Mouse (Mus musculus) limb, embryonic 12.5 days (tissue): ENCODE results near the gene Setd5. TPM values are rescaled to one million over a fixed set of nuclear protein-coding genes. Genes with fewer than 3 reads are reported as not detected.

Source experiments
- ATAC-seq: fragments of 200-750 bp; cut with Nextera tagmentation; 2 replicates; pipeline ENCODE4 v1.8.0; 2017; ENCODE audit warnings: low read depth, moderate TSS enrichment; ENCODE audit not compliant: insufficient number of reproducible peaks, insufficient read depth, low FRiP score, low TSS enrichment
- H3K27ac ChIP-seq: fragments of 300-500 bp; sonication (generic); 2 replicates; pipeline ENCODE4 v1.5.1; 2016; ENCODE audit warnings: mild to moderate bottlenecking, moderate library complexity
- H3K27me3 ChIP-seq: fragments of 300-500 bp; sonication (generic); 2 replicates; pipeline ENCODE4 v1.6.1; 2016; ENCODE audit warnings: mild to moderate bottlenecking, moderate library complexity
- H3K36me3 ChIP-seq: fragments of 300-500 bp; sonication (generic); 2 replicates; pipeline ENCODE4 v1.6.1; 2016; ENCODE audit warnings: mild to moderate bottlenecking, moderate library complexity
- H3K4me1 ChIP-seq: fragments of 300-500 bp; sonication (generic); replicated peaks from 2 replicates; pipeline ENCODE4 v1.6.1; 2016
- H3K4me2 ChIP-seq: fragments of 300-500 bp; sonication (generic); 2 replicates; pipeline ENCODE4 v1.6.1; 2016; ENCODE audit warnings: mild to moderate bottlenecking, moderate library complexity
- H3K4me3 ChIP-seq: fragments of 300-500 bp; sonication (generic); replicated peaks from 2 replicates; pipeline ENCODE4 v1.5.1; 2016; ENCODE audit warnings: mild to moderate bottlenecking
- H3K9ac ChIP-seq: fragments of 300-500 bp; sonication (generic); replicated peaks from 2 replicates; pipeline ENCODE4 v1.6.1; 2016; ENCODE audit warnings: mild to moderate bottlenecking, moderate library complexity
- H3K9me3 ChIP-seq: fragments of 300-500 bp; sonication (generic); 2 replicates; pipeline ENCODE4 v1.6.1; 2016; ENCODE audit warnings: mild to moderate bottlenecking, moderate library complexity
- WGBS: fragments of 180-500 bp; shearing (Covaris S2); methylation state at CpG from one replicate; pipeline ENCODE4 v1.1.7; 2016; 5-methylcytosine and 5-hydroxymethylcytosine counted together
- polyA plus RNA-seq: library from polyadenylated mRNA; unstranded; fragments of >200 nt; fragmentation: Nextera tagmentation; extraction: Ambion mirVana; gene quantifications from 2 replicates; pipeline ENCODE4 v1.2.1, GENCODE M21; 2016

The Setd5 gene
- polyA plus RNA-seq, 1 experiment from 2014 or later: 74.4 TPM

DNA sequence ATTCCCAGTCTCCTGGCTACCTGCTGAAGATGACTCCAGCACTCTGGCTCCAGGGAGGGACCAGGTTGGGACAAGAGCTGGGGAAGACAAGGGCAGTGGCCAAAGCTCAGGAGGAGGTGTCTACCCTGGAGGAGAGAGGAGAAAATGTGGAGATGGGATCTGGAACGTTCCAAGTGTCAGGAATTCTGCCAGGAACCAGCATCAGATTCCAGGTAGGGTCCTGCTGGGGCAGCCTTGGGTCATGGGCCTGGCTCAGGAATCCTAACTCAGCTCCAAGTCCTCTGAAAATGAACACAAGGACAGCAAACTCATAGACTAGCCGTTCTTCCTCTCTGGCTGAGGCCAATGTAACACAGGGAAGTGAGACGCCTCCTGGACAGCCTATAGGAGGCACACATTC is 92.7 kb downstream of the Setd5 start:
- Histone ChIP-seq H3K27ac (no peak overlapping the region), H3K9me3 (no peaks in the 10 kb centered on the region), H3K9ac (no peak overlapping the region), H3K4me2 (no peak overlapping the region), H3K4me3 (no peak overlapping the region), H3K27me3 (0 out of 2 replicates have a peak, but pooled peaks cover 3% of the 10 kb centered on the region), H3K4me1 (peaks cover 16% of the 10 kb centered on the region; the same call in 1 of the 2 replicates), H3K36me3 (no peaks in the 10 kb centered on the region)
- ATAC-seq: no peak
- WGBS: 70% methylated on average over 3 of the region's 3 CpGs

DNA sequence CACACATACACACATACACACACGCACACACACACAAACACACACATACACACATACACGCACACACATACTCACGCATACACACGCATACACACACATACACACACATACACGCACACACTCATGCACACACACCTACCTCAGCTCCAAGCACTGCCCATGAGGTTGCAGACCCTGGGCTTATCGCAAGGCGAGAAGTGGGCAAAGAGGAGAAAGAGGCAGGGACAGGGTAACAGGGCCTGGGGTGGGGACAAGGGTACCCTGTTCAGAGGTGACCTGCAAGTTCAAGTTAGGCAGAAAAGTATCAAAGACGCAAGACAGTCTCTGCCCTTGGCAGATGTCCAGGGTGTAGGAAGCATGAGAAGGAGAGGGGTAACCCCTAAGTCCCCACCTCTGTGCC is 93.5 kb downstream of the Setd5 start:
- no peak overlapping the region for H3K9ac ChIP-seq
- H3K4me1 ChIP-seq: peaks cover 16% of the 10 kb centered on the region; the same call in 1 of the 2 replicates
- H3K27ac ChIP-seq: no peak overlapping the region
- H3K4me2 ChIP-seq: no peak overlapping the region
- H3K36me3 ChIP-seq: no peaks in the 10 kb centered on the region
- H3K27me3 ChIP-seq: 0 out of 2 replicates have a peak, but pooled peaks cover 3% of the 10 kb centered on the region
- no peaks in the 10 kb centered on the region for H3K9me3 ChIP-seq
- no peak overlapping the region for H3K4me3 ChIP-seq
- no peak for ATAC-seq
- 84% methylated on average over 8 of the region's 8 CpGs for WGBS

DNA sequence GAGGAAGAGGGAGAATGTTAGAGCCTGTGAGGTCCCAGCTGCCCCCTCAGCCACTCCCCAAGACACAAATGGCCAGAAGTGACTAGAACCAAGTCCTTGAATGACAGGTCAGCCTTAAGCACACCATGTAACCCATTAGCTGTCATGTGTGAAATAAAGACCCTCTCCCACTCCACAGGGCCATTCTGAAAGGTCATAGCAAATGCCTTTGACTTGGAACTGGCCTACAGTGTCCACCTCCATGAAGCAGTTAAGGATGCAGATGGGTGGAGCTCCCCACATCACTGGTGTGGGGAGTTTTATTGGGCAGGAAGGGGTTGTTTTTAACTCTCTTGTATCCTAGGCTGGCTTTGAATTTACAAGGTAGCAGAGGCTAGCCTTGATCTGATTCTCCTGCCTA is 94.8 kb downstream of the Setd5 start:
- Histone ChIP-seq H3K4me1 (peaks cover 11% of the 10 kb centered on the region; the same call in 1 of the 2 replicates), H3K4me3 (no peak overlapping the region), H3K36me3 (no peaks in the 10 kb centered on the region), H3K27me3 (0 out of 2 replicates have a peak, but pooled peaks cover 3% of the 10 kb centered on the region), H3K9ac (no peak overlapping the region), H3K4me2 (no peak overlapping the region), H3K9me3 (no peaks in the 10 kb centered on the region), H3K27ac (no peak overlapping the region)
- no peak for ATAC-seq

DNA sequence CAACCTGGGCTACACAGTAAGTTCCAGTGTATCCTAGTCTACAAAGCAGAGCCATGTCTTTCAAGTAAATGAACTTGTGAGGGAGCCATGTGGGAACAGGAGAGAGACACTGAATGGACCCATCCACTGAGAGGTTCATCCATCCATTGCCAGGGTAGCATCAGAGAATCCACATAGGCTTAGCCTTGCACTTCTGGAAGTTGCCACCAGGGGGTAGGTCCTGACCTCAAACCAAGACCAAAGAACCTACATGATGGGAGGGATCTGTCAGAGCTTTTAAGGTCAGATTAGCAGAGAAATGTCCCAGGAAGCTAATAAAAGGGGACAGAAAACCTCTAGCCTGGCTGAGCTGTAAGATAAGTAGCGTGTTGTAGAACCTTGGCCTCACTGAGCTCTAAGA is 95.4 kb downstream of the Setd5 start:
- Histone ChIP-seq H3K9me3 (no peaks in the 10 kb centered on the region), H3K4me1 (peaks cover 6% of the 10 kb centered on the region; the same call in 1 of the 2 replicates), H3K27ac (no peak overlapping the region), H3K27me3 (0 out of 2 replicates have a peak, but pooled peaks cover 3% of the 10 kb centered on the region), H3K4me2 (no peak overlapping the region), H3K4me3 (no peak overlapping the region), H3K9ac (no peak overlapping the region), H3K36me3 (no peaks in the 10 kb centered on the region)
- WGBS: 64% methylated on average over 1 of the region's 1 CpGs
- no peak for ATAC-seq

DNA sequence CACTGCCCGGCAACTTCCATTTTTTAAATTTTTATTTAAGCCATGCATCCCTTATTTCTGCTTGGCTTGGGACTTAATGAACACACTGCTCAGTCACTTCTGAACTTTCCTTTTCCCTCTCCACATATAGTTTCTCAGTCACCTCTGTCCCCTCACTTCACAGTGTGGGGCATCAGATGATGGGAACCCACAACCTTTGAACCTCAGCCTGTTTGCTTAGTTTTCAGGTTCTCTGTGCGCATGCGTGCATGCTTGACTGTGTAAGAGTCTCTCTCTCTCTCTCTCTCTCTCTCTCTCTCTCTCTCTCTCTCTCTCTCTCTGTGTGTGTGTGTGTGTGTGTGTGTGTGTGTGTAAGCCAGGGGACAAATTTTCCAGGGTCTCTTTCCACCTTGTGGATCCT is 98.3 kb downstream of the Setd5 start:
- H3K9me3 ChIP-seq: no peaks in the 10 kb centered on the region
- H3K36me3 ChIP-seq: no peaks in the 10 kb centered on the region
- WGBS: 94% methylated on average over 3 of the region's 3 CpGs
- H3K27ac ChIP-seq: no peak overlapping the region
- H3K27me3 ChIP-seq: peaks cover 17% of the 10 kb centered on the region
- no peak overlapping the region for H3K4me3 ChIP-seq
- H3K9ac ChIP-seq: no peak overlapping the region
- no peak overlapping the region for H3K4me2 ChIP-seq
- H3K4me1 ChIP-seq: peaks cover 6% of the 10 kb centered on the region; the same call in 1 of the 2 replicates
- no peak for ATAC-seq

DNA sequence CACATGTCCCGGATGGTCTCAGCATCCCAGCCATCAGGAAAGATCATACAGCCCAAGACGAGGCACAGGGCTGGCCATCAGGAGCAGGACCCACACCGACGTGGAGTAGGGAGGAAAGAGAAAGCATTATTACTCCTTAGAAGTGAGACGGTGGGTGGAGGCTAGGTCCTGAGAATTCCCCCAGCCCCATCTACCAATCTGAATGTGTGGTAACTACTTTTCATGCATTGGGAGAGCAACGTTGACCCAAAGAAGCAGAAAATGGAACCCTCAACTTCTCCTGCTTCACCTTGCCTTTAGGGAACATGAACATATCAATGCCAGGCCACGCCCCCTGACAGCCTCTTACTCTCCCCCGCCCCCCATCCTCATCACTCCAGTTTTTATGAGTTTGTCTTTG is 99.4 kb downstream of the Setd5 start:
- 82% methylated on average over 8 of the region's 8 CpGs for WGBS
- ATAC-seq: no peak

DNA sequence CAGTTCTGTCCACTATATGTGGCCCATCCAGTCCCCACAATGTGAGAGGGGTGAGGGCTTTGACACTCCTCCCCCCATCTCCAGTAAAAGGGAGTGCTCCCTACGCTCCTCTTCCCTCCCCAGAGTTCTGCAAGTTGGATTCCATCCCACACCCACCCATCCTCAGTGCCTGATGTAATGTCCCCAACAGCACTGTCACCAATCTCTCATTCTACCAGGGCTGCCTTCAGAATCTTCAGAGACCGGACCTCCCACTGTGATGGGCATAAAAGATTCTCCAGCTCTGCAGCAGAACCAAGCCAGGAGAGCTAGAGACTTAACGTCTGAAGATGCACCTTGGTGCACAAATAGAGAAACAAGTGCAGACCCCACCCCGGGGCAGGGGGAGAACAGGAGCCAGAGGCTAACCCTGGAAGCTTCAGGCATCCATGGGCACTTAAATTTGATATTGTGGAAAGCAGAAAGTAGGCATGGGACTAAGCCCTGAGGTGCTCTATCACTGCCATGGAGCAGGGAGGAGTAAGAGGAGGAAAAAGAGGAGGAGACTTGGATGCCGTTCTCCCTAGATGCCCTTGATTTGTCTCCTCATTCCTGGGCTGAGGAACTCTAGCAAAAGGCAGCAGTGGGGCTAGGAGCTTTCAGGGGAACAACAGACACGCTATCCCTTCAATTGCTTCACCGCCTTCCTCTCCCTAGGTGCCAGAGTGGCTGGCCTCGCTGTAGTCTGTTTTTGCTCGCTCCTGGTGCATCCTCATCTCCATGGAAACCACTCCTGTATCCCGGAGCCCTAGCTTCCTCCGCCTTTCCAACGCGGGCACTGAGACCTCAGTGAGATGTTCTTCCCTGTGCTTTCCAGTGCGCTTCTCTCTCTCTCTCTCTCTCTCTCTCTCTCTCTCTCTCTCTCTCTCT is 101.4 kb downstream of the Setd5 start:
- no peak for ATAC-seq
- Histone ChIP-seq H3K4me1 (no peaks in the 10 kb centered on the region), H3K4me2 (no peak overlapping the region), H3K4me3 (no peak overlapping the region), H3K9me3 (no peaks in the 10 kb centered on the region), H3K36me3 (no peaks in the 10 kb centered on the region), H3K27ac (no peak overlapping the region), H3K27me3 (peaks cover 14% of the 10 kb centered on the region), H3K9ac (no peak overlapping the region)
- 23% methylated on average over 14 of the region's 14 CpGs for WGBS

More for the DNA sequence above, 99.4 kb downstream of the Setd5 start:
- Histone ChIP-seq H3K9me3 (no peaks in the 10 kb centered on the region), H3K27me3 (peaks cover 14% of the 10 kb centered on the region), H3K36me3 (no peaks in the 10 kb centered on the region), H3K27ac (no peak overlapping the region), H3K9ac (no peak overlapping the region), H3K4me3 (no peak overlapping the region), H3K4me2 (no peak overlapping the region), H3K4me1 (peaks cover 2% of the 10 kb centered on the region; the same call in 1 of the 2 replicates)

DNA sequence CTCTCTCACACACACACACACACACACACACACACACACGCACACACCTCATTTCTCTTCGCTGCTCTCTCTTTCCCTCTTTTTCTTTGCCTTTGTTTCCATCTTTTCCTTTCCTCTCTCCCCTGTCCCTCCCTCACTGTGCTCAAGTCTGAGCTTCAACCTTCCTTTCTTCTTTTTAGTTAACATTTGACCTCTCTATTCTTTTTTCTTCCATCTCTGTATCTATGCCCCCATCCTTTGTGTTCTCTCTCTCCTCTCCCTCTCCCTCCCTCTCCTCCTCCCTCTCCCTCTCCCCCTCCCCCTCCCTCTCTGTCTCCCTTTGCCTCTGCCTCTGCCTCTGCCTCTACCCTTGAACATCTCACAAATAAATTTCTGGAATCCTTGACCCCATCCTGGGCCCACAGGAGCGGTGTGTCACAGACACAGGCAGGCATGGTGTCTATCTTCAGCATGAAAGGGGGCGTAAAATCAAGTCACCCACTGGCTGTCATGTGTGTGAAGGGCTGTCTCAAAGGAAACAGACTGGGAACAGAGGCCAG is 102.1 kb downstream of the Setd5 start:
- H3K4me2 ChIP-seq: no peak overlapping the region
- H3K36me3 ChIP-seq: no peaks in the 10 kb centered on the region
- H3K9ac ChIP-seq: no peak overlapping the region
- no peak for ATAC-seq
- no peak overlapping the region for H3K27ac ChIP-seq
- peaks cover 14% of the 10 kb centered on the region for H3K27me3 ChIP-seq
- 48% methylated on average over 4 of the region's 4 CpGs for WGBS
- H3K4me1 ChIP-seq: no peaks in the 10 kb centered on the region
- no peak overlapping the region for H3K4me3 ChIP-seq
- H3K9me3 ChIP-seq: no peaks in the 10 kb centered on the region

DNA sequence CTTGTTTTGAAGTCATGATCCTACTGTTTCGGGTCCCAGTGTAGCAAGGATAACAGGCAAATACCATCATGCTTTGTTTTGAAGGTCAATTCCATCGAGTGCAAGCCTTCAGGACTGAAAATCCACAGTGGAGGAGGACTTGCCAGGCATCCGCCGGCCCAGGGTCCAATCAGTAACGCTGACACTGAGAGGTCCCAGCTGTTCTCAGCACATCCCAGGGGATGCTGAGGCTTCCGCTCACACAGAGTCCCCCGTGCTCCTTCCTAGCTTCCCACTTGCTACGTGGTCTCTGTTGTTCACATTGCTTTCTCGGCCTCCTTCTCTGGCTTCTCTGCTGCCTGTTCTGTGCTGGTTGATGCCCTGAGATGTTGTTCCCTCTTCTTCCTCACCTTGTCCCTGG is 107.0 kb downstream of the Setd5 start:
- Histone ChIP-seq H3K4me3 (no peak overlapping the region), H3K27me3 (peaks cover 10% of the 10 kb centered on the region), H3K9me3 (no peaks in the 10 kb centered on the region), H3K27ac (no peak overlapping the region), H3K9ac (no peak overlapping the region), H3K36me3 (no peaks in the 10 kb centered on the region), H3K4me1 (no peaks in the 10 kb centered on the region), H3K4me2 (no peak overlapping the region)
- WGBS: 71% methylated on average over 9 of the region's 9 CpGs
- no peak for ATAC-seq

DNA sequence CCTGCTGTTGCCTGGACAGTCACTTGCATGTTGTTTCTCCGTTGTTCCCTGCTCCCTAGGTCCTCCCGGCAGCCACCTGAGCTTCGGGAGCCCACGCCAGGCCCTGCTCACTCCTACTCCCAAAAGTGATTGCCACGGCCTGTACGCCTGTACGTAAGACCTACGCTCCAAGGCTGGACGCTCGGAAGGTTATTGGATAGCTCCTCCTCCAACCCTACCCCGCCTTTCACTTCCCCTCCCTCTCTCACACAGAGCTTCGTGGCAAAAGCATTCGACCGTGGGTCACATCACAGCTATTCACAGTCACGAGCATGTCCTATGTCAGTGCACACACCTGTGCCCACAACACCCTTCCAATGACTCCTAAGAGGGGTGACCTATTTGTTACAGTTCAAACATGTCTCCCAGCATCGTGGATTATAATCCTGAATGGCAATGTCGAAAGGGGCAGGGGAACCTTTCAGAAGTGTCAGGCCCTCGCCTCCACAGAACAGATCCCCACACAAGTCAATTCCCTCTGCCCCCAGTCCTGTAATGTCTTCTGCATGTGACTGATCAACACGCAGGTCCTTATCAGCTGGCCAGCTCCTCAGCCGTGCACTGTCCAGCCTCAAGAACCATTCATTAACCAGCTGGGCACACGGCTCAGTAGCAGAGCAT is 107.8 kb downstream of the Setd5 start:
- ATAC-seq: no peak
- Histone ChIP-seq H3K4me3 (no peak overlapping the region), H3K4me1 (no peaks in the 10 kb centered on the region), H3K9me3 (no peaks in the 10 kb centered on the region), H3K9ac (no peak overlapping the region), H3K4me2 (no peak overlapping the region), H3K27ac (no peak overlapping the region), H3K27me3 (peaks cover 3% of the 10 kb centered on the region; the same call in 1 of the 2 replicates), H3K36me3 (no peaks in the 10 kb centered on the region)
- WGBS: 82% methylated on average over 21 of the region's 21 CpGs
